Mouse (Mus musculus) hindbrain, embryonic 11.5 days (tissue): ENCODE measurements around the gene Mettl22. TPM values are rescaled to one million over a fixed set of nuclear protein-coding genes. Genes with fewer than 3 reads are reported as not detected.

ENCODE experiments used
- ATAC-seq: fragments of 200-750 bp; cut with Nextera tagmentation; 2 replicates; pipeline ENCODE4 v1.8.0; 2017; ENCODE audit warnings: mild to moderate bottlenecking, moderate TSS enrichment, moderate library complexity; ENCODE audit not compliant: low FRiP score
- DNase-seq: peaks from one replicate; pipeline ENCODE4 v3.0.0-alpha.2; 2015; ENCODE audit warnings: low spot score
- H3K27ac ChIP-seq: fragments of 300-500 bp; sonication (generic); 2 replicates; pipeline ENCODE4 v1.5.1; 2014; ENCODE audit warnings: mild to moderate bottlenecking, low read depth, low read length
- H3K27me3 ChIP-seq: fragments of 300-500 bp; sonication (generic); 2 replicates; pipeline ENCODE4 v1.6.1; 2014; ENCODE audit warnings: mild to moderate bottlenecking, low read length, moderate library complexity, mixed read lengths; ENCODE audit not compliant: control insufficient read depth, insufficient read depth
- H3K36me3 ChIP-seq: fragments of 300-500 bp; sonication (generic); 2 replicates; pipeline ENCODE4 v1.6.1; 2014; ENCODE audit warnings: mild to moderate bottlenecking, low read length, moderate library complexity, mixed read lengths; ENCODE audit not compliant: control insufficient read depth, insufficient read depth
- H3K4me1 ChIP-seq: fragments of 300-500 bp; sonication (generic); replicated peaks from 2 replicates; pipeline ENCODE4 v1.6.1; 2014; ENCODE audit warnings: low read length, mixed read lengths; ENCODE audit not compliant: control insufficient read depth, insufficient read depth
- H3K4me2 ChIP-seq: fragments of 300-500 bp; sonication (generic); replicated peaks from 2 replicates; pipeline ENCODE4 v1.6.1; 2014; ENCODE audit warnings: mild to moderate bottlenecking, low read depth, low read length
- H3K4me3 ChIP-seq: fragments of 300-500 bp; sonication (generic); 2 replicates; pipeline ENCODE4 v1.5.1; 2014; ENCODE audit warnings: low read depth, low read length
- H3K9ac ChIP-seq: fragments of 300-500 bp; sonication (generic); 2 replicates; pipeline ENCODE4 v1.6.1; 2014; ENCODE audit warnings: low read depth, low read length
- H3K9me3 ChIP-seq: fragments of 300-500 bp; sonication (generic); 2 replicates; pipeline ENCODE4 v1.6.1; 2016; ENCODE audit warnings: low read length; ENCODE audit not compliant: control insufficient read depth
- WGBS: fragments of 180-500 bp; shearing (Covaris S2); extraction: QIAGEN DNeasy Blood & Tissue Kit; methylation state at CpG from one replicate; pipeline ENCODE4 v1.1.7; 2014; 5-methylcytosine and 5-hydroxymethylcytosine counted together
- polyA plus RNA-seq: library from polyadenylated mRNA; unstranded; fragments of >200 nt; fragmentation: Nextera tagmentation; extraction: Ambion mirVana; gene quantifications from 2 replicates; pipeline ENCODE4 v1.2.1, GENCODE M21; 2014

Mettl22 gene
- polyA plus RNA-seq, 1 experiment from 2014 or later = 24.2 TPM

DNA sequence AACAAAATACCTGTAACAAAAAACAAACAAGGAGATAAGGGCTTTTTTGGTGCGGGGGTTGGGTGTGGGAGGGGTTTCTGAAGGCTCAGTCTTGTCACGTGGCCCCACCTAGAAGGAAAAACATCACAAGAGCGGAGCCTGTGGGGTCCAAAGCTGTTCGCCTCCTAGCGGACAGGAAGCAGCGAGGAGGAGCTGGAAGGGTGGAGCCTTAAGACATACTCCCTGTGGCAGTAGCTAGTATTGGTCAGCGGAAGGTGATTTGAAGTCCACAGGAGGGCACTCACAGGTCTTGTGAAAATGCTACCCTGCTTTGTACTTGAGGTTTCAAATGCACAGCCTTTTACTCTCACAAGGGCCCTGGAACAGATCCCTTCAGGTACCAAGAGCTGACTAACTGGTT is 62.3 kb downstream of the Mettl22 start:
- Histone ChIP-seq H3K27ac (no peak overlapping the region), H3K27me3 (no peaks in the 10 kb centered on the region), H3K9ac (no peak overlapping the region), H3K36me3 (no peaks in the 10 kb centered on the region), H3K4me3 (no peak overlapping the region), H3K4me2 (no peak overlapping the region), H3K9me3 (no peaks in the 10 kb centered on the region), H3K4me1 (no peaks in the 10 kb centered on the region)
- ATAC-seq = no peak
- WGBS = 68% methylated on average over 7 of the region's 7 CpGs
- no peak for DNase-seq

DNA sequence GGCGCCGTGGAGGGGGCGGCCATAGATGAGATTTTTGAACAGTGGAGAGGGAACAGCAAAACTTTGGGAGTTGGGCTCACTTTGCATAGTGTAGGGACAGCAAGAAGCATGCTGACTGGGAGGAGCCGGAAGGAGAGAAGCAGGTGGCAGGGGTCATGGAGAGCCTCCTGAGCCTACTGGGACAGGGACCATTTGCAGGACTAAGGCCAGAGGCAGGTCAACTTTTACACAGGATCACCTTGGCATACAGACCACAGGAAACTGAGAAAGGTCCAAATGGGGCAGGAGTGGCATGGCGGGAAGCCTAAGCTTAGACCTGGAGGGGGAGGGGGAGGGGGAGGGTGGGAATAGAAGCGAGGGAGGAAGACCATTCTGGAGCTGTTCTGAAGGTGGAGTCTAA is 62.9 kb downstream of the Mettl22 start:
- Histone ChIP-seq H3K4me3 (no peak overlapping the region), H3K9me3 (no peaks in the 10 kb centered on the region), H3K27me3 (no peaks in the 10 kb centered on the region), H3K4me1 (no peaks in the 10 kb centered on the region), H3K27ac (no peak overlapping the region), H3K9ac (no peak overlapping the region), H3K4me2 (no peak overlapping the region), H3K36me3 (no peaks in the 10 kb centered on the region)
- WGBS = 88% methylated on average over 6 of the region's 6 CpGs
- ATAC-seq = no peak
- no peak for DNase-seq

DNA sequence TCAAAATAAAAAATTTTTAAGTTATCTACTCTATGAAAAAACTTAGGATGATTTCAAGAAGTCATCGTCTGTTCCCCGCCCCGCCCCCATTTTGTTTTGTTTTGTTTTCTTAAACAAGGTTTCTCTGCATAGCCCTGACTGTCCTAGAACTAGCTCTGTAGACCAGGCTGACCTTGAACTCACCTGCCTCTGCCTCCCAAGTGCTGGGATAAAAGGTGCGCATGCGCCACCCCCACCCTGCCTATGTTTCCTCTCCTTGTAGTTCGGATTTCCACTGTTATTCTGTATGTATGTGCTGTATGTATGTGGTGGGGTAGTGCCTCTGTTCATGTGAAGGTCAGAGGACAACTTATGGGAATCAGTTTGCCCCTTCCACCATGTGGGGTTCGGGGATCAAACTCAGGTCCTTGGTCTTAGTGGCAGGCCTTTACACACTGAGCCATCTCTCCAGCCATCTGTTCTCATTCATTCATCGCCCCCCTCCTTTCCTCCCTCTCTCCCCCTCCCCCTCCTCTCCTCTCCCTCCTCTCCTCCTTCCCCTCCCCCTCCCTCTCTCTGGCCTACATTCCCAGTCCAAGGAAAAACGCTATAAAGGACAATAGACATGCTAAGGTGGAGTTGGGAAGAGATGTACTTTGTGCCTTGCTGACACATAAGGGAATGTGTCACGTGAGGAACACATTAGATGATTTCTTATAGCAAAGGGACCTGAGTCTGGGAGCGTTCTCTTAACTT is 64.0 kb downstream of the Mettl22 start:
- H3K27ac ChIP-seq = no peak overlapping the region
- no peaks in the 10 kb centered on the region for H3K36me3 ChIP-seq
- H3K9ac ChIP-seq = no peak overlapping the region
- H3K27me3 ChIP-seq = no peaks in the 10 kb centered on the region
- ATAC-seq (no peak), DNase-seq (no peak)
- H3K4me3 ChIP-seq = no peak overlapping the region
- no peaks in the 10 kb centered on the region for H3K4me1 ChIP-seq
- H3K9me3 ChIP-seq = no peaks in the 10 kb centered on the region
- no peak overlapping the region for H3K4me2 ChIP-seq
- WGBS = 88% methylated on average over 11 of the region's 11 CpGs

DNA sequence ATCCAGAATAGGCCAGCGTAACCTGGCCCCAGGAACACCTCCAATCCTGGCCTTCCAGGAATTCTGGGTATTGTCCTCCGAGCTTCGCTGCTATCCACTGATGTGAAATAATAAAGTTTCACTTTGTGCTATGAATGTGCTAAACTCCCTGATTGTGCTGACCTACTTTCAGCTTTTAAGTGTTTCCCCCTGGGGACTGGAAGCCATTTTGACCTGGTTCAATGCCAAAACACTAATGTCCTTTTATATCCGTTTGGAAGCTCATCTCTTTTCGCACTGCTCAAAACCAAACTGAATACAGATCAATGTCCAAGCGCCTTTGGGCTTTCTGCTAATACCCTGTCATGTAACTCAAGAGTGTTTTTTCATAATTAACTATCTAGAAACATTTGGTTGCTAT is 64.8 kb downstream of the Mettl22 start:
- DNase-seq = no peak
- 91% methylated on average over 6 of the region's 6 CpGs for WGBS

DNA sequence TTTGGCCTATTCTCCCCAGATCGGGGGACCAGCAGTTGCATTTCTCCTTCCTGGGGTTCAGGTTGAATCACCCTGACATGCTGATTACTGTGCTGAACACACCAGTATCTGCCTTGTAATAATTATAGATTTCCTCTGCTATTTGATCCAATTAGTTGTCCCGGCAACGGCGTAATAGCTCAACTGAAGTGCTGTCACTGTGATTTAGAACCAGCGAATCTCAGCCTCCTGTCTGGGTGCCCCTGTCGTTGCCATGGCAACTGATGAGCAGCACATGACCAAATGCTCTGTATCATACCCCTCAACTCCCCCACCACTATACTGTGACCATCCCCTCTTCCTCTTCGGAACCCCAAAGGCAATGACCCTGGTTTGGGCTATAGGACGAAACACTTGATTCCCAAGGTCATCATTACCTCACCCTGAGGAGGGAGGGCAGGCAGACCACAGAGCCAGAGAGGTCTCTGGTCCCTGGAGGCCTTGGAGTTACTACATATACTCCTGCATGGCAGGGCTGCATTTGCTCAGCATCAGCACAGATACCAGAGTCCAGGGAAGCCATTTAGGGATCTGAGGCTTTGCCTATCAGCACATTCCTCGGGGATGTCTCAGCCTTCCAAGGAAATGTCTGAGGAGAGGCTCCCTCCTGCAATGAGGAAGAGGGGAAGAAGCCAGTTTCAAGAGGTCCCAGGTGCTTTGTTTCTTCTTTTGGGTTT is 68.7 kb downstream of the Mettl22 start:
- Histone ChIP-seq H3K9ac (no peak overlapping the region), H3K9me3 (no peaks in the 10 kb centered on the region), H3K4me1 (no peaks in the 10 kb centered on the region), H3K27ac (peak overlapping the region; percentile 71), H3K27me3 (no peaks in the 10 kb centered on the region), H3K36me3 (no peaks in the 10 kb centered on the region), H3K4me3 (no peak overlapping the region), H3K4me2 (no peak overlapping the region)
- 42% methylated on average over 9 of the region's 9 CpGs for WGBS
- ATAC-seq = peak; percentile 92
- peak; percentile 82 for DNase-seq

More for the DNA sequence above, 64.8 kb downstream of the Mettl22 start:
- Histone ChIP-seq H3K4me2 (no peak overlapping the region), H3K9ac (no peak overlapping the region), H3K27me3 (no peaks in the 10 kb centered on the region), H3K36me3 (no peaks in the 10 kb centered on the region), H3K27ac (no peak overlapping the region), H3K4me3 (no peak overlapping the region), H3K4me1 (no peaks in the 10 kb centered on the region), H3K9me3 (no peaks in the 10 kb centered on the region)
- no peak for ATAC-seq

Other genes starting within 250 kb of the Mettl22 start
- gene Tmem114, start 45.7 kb upstream of the Mettl22 start, polyA plus RNA-seq = 0.12 TPM in 1 of 2 replicates, not detected in the other
- gene Abat, start 42.6 kb downstream of the Mettl22 start, polyA plus RNA-seq = 27.4 and 33.1 TPM in 2 replicates
- gene Pmm2, start 166.9 kb downstream of the Mettl22 start, polyA plus RNA-seq = 40.3 and 43.3 TPM in 2 replicates
- gene Tmem186, start 166.9 kb downstream of the Mettl22 start, polyA plus RNA-seq = 15.8 and 20.2 TPM in 2 replicates
- 78.1 and 79.4 TPM in 2 replicates for gene Carhsp1, start 201.4 kb downstream of the Mettl22 start, polyA plus RNA-seq
- gene Gm5767, start 210.0 kb downstream of the Mettl22 start, polyA plus RNA-seq = not detected in 2 replicates